8 mouse cellular contexts compared by ENCODE assay signal in the genomic region with DNA sequence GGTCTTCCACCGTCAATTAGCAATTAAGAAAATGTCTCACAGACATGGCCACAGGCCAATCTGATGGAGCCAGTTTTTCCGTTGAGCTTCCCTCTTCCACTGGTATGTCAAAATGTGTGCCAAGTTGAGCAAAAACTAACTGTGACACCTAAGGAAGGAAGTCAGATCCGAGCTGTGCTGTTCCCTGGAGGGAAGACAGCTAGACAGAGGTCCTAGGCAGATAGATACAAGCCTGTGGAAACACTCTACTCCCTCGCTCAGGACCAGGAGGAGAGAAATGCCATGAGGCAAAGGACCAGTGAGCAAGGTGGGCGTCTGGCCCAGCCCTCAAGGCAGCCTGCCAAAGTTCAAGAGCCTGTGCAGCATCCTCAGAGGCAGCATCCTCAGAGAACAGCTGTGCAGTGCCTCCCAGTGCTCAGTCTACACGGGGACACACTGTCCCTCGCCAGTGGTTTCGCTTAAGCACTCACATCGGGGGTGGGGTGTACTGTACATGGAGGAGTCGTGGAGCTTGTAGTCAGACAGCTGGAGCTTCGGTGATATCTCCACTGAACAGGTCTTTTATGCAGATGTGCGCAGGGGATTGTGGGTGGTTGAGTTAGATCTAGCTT. TPM values are rescaled to one million over a fixed set of nuclear protein-coding genes. Genes with fewer than 3 reads are reported as not detected.
DNase-seq lines count a peak whose midpoint lies in the region; ATAC-seq and TF ChIP-seq lines count a peak whose summit lies in the region.

No protein-coding gene starts in this region.

- TF ChIP-seq EP300 in liver, postnatal 0 days (IDR thresholded peaks at IDR 0.05; ENCODE audit: low read depth) = peak; percentile 74

- WGBS in heart, embryonic 10.5 days = 73% methylated on average over 12 of the region's 12 CpGs
- 44% methylated on average over 12 of the region's 12 CpGs for WGBS in liver, postnatal 0 days (ENCODE audit: insufficient replicate concordance)
- WGBS in stomach, embryonic 15.5 days = 71% methylated on average over 12 of the region's 12 CpGs

- no peaks in the 10 kb centered on the region for H3K27me3 ChIP-seq in heart, embryonic 10.5 days (ENCODE audit: insufficient read depth, poor library complexity, severe bottlenecking)
- H3K27me3 ChIP-seq in liver, postnatal 0 days (ENCODE audit: insufficient read depth, low read length) = no peaks in the 10 kb centered on the region
- H3K27me3 ChIP-seq in stomach, embryonic 15.5 days (replicated peaks) = no peaks in the 10 kb centered on the region

- no peaks in the 10 kb centered on the region for H3K9me3 ChIP-seq in heart, embryonic 10.5 days
- no peaks in the 10 kb centered on the region for H3K9me3 ChIP-seq in liver, postnatal 0 days (ENCODE audit: low read length)
- no peaks in the 10 kb centered on the region for H3K9me3 ChIP-seq in stomach, embryonic 15.5 days

- TF ChIP-seq CTCF in liver, postnatal 0 days (IDR thresholded peaks at IDR 0.05; ENCODE audit: low read depth) = peak; percentile 32; the same call in 1 of the 2 replicates

- H3K9ac ChIP-seq in liver, postnatal 0 days (replicated peaks) = no peak overlapping the region
- no peak overlapping the region for H3K9ac ChIP-seq in stomach, embryonic 15.5 days

- intact Hi-C loops in gastrocnemius, postnatal 36 days (cut with DNase I) = loop anchor here (10.0 kb wide), 1 partner anchor 287 kb away; no protein-coding TSS in a partner anchor

- no peak overlapping the region for H3K4me3 ChIP-seq in heart, embryonic 10.5 days
- no peak overlapping the region for H3K4me3 ChIP-seq in liver, postnatal 0 days (ENCODE audit: low read depth, low read length)
- H3K4me3 ChIP-seq in stomach, embryonic 15.5 days (replicated peaks) = no peak overlapping the region

- H3K4me1 ChIP-seq in heart, embryonic 10.5 days = peaks cover 2% of the 10 kb centered on the region; the same call in 1 of the 2 replicates
- H3K4me1 ChIP-seq in liver, postnatal 0 days (ENCODE audit: insufficient read depth) = peaks cover 5% of the 10 kb centered on the region
- H3K4me1 ChIP-seq in stomach, embryonic 15.5 days = no peaks in the 10 kb centered on the region

- peak; percentile 96 for ATAC-seq in liver, postnatal 0 days
- ATAC-seq in stomach, embryonic 15.5 days (ENCODE audit: insufficient read depth, low FRiP score, low read depth) = peak; percentile 51; the same call in 1 of the 2 replicates

- DNase-seq in heart, adult 18-20 months = peak; percentile 39 to 44
- DNase-seq in heart, embryonic 10.5 days (ENCODE audit: low spot score) = no peak
- DNase-seq in NIH3T3 (ENCODE audit: low read depth) = peak; percentile 50
- peak; percentile 16 to 29 for DNase-seq in gastrocnemius, postnatal 36 days
- DNase-seq in kidney, adult 8-10 months = peak; percentile 31 to 32
- DNase-seq in liver, postnatal 0 days = peak; percentile 44
- no peak for DNase-seq in embryo, embryonic 9.5 days (ENCODE audit: extremely low spot score)

- H3K36me3 ChIP-seq in heart, embryonic 10.5 days = peaks cover 48% of the 10 kb centered on the region
- no peaks in the 10 kb centered on the region for H3K36me3 ChIP-seq in liver, postnatal 0 days (replicated peaks; ENCODE audit: insufficient read depth, low read length)
- H3K36me3 ChIP-seq in stomach, embryonic 15.5 days = peaks cover 7% of the 10 kb centered on the region

- H3K27ac ChIP-seq in heart, embryonic 10.5 days = no peak overlapping the region
- 0 out of 2 replicates have a peak overlapping the region, but pooled peaks have one; percentile 39 for H3K27ac ChIP-seq in liver, postnatal 0 days (ENCODE audit: low read depth)
- no peak overlapping the region for H3K27ac ChIP-seq in stomach, embryonic 15.5 days

- H3K4me2 ChIP-seq in liver, postnatal 0 days (ENCODE audit: low read depth, low read length) = peak overlapping the region; percentile 45
- H3K4me2 ChIP-seq in stomach, embryonic 15.5 days = no peak overlapping the region

RNA-seq across cellular contexts. Expression of gene Mrps10, which starts 36.6 kb away (rescaled TPM):
- 10 to 100 TPM; 24.5 to 25.1 TPM for total RNA-seq in heart, adult 18-20 months (2021)
- polyA plus RNA-seq in heart, embryonic 10.5 days (2016; fragmentation: Nextera tagmentation; extraction: Ambion mirVana) = 86.8 and 99.0 TPM in 2 replicates
- 10 to 100 TPM; 31.9 to 33.7 TPM for total RNA-seq in gastrocnemius, postnatal 36 days (2021)
- 46.6 and 47.5 TPM in 2 replicates for polyA plus RNA-seq in liver, postnatal 0 days (2015; fragmentation: Nextera tagmentation; extraction: Ambion mirVana)
- polyA plus RNA-seq in stomach, embryonic 15.5 days (2015; fragmentation: Nextera tagmentation; extraction: Ambion mirVana) = 73.1 and 77.4 TPM in 2 replicates

RNA-seq across cellular contexts. Expression of gene Guca1b, which starts 53.1 kb away (rescaled TPM):
- under 1 TPM in 1 of 2 experiments, not detected in 1; 0.23 TPM for total RNA-seq in heart, adult 18-20 months (2021)
- 3.2 and 4.7 TPM in 2 replicates for polyA plus RNA-seq in heart, embryonic 10.5 days (2016; fragmentation: Nextera tagmentation; extraction: Ambion mirVana)
- total RNA-seq in gastrocnemius, postnatal 36 days (2021) = under 1 TPM; 0.31 to 0.35 TPM
- 0.11 and 0.13 TPM in 2 replicates for polyA plus RNA-seq in liver, postnatal 0 days (2015; fragmentation: Nextera tagmentation; extraction: Ambion mirVana)
- 0.46 and 0.49 TPM in 2 replicates for polyA plus RNA-seq in stomach, embryonic 15.5 days (2015; fragmentation: Nextera tagmentation; extraction: Ambion mirVana)

Comparison
In these comparisons a context has a peak if more than half of its experiments do, and no peak if none do; other contexts are left out.
1. DNase-seq: peak in heart, adult 18-20 months (2 of 2), NIH3T3 (single experiment), gastrocnemius, postnatal 36 days (2 of 2), kidney, adult 8-10 months (2 of 2) and liver, postnatal 0 days (single experiment); none in heart, embryonic 10.5 days (single experiment) and embryo, embryonic 9.5 days (single experiment).